Comparison of ENCODE assay signal across 9 mouse cellular contexts in genomic region chr2:174858835-174859215, GRCm38 (mm10).
A peak's percentile ranks its signal among the peaks of the same experiment; 100 is the strongest.
DNase-seq lines count a peak whose midpoint lies in the region; ATAC-seq and TF ChIP-seq lines count a peak whose summit lies in the region.
"Had no signal": no experiment of that assay in that cellular context is flagged by ENCODE, and none has a peak within 500 bp of the region (broad histone marks: within the 10 kb centered on the region; RNA-seq: fewer than 3 reads in every experiment).

No protein-coding gene starts in this region.

- TF ChIP-seq CTCF in cortical plate, adult 2 months (IDR thresholded peaks at IDR 0.05; ENCODE audit: extremely low read depth, insufficient read depth, low read length), result no peak

- no peak for TF ChIP-seq POLR2A in cortical plate, adult 2 months (IDR thresholded peaks at IDR 0.05; ENCODE audit: extremely low read depth, insufficient read depth, low read length)

- peak overlapping the region; percentile 27; the same call in 1 of the 2 replicates for H3K9ac ChIP-seq in hindbrain, embryonic 12.5 days
- no peak overlapping the region for H3K9ac ChIP-seq in midbrain, embryonic 11.5 days (ENCODE audit: low read length)

- H3K4me2 ChIP-seq in hindbrain, embryonic 12.5 days (replicated peaks), result peak overlapping the region; percentile 21; the same call in 1 of the 2 replicates
- H3K4me2 ChIP-seq in midbrain, embryonic 11.5 days, result no peak overlapping the region

- H3K4me3 ChIP-seq in heart, embryonic 10.5 days, result 0 out of 2 replicates have a peak overlapping the region, but pooled peaks have one; percentile 13
- H3K4me3 ChIP-seq in cortical plate, adult 2 months (ENCODE audit: insufficient read depth, low read length), result no peak overlapping the region
- no peak overlapping the region for H3K4me3 ChIP-seq in hindbrain, embryonic 12.5 days
- no peak overlapping the region for H3K4me3 ChIP-seq in midbrain, embryonic 11.5 days (ENCODE audit: low read depth, low read length)
- H3K4me3 ChIP-seq: megakaryocyte, embryonic 14.5 days had no signal

- no peaks in the 10 kb centered on the region for H3K27me3 ChIP-seq in heart, embryonic 10.5 days (ENCODE audit: insufficient read depth, poor library complexity, severe bottlenecking)
- no peaks in the 10 kb centered on the region for H3K27me3 ChIP-seq in hindbrain, embryonic 12.5 days
- no peaks in the 10 kb centered on the region for H3K27me3 ChIP-seq in midbrain, embryonic 11.5 days (ENCODE audit: control insufficient read depth, insufficient read depth, low read length)

- H3K27ac ChIP-seq in heart, embryonic 10.5 days, result peak overlapping the region; percentile 79
- peak overlapping the region; percentile 24; the same call in 1 of the 2 replicates for H3K27ac ChIP-seq in cortical plate, adult 2 months (ENCODE audit: insufficient read depth, low read length)
- H3K27ac ChIP-seq in hindbrain, embryonic 12.5 days, result peak overlapping the region; percentile 92
- peak overlapping the region; percentile 20; the same call in 1 of the 2 replicates for H3K27ac ChIP-seq in midbrain, embryonic 11.5 days (ENCODE audit: low read depth, low read length)

- peaks cover 24% of the 10 kb centered on the region for H3K4me1 ChIP-seq in heart, embryonic 10.5 days
- peaks cover 1% of the 10 kb centered on the region; the same call in 1 of the 2 replicates for H3K4me1 ChIP-seq in cortical plate, adult 2 months (ENCODE audit: control insufficient read depth, insufficient read depth, low read length)
- peaks cover 17% of the 10 kb centered on the region for H3K4me1 ChIP-seq in hindbrain, embryonic 12.5 days
- H3K4me1 ChIP-seq in midbrain, embryonic 11.5 days (ENCODE audit: control insufficient read depth, insufficient read depth, low read length), result peaks cover 5% of the 10 kb centered on the region
- H3K4me1 ChIP-seq: megakaryocyte, embryonic 14.5 days had no signal

- no peak for DNase-seq in heart, embryonic 10.5 days (ENCODE audit: low spot score)
- no peak for DNase-seq in heart, adult 11 months
- peak; percentile 87 for DNase-seq in midbrain, embryonic 11.5 days (ENCODE audit: low spot score, missing footprints)
- no peak for DNase-seq in thymus, adult 18-20 months
- DNase-seq in natural killer cell, adult 2 months (ENCODE audit: low spot score in 2 of 2), result no peak

- 11% methylated on average over 2 of the region's 2 CpGs for WGBS in heart, embryonic 10.5 days
- 5% methylated on average over 2 of the region's 2 CpGs for WGBS in hindbrain, embryonic 12.5 days
- 0% methylated on average over 2 of the region's 2 CpGs for WGBS in midbrain, embryonic 11.5 days

- no peaks in the 10 kb centered on the region for H3K36me3 ChIP-seq in heart, embryonic 10.5 days
- H3K36me3 ChIP-seq in hindbrain, embryonic 12.5 days, result no peaks in the 10 kb centered on the region
- H3K36me3 ChIP-seq in midbrain, embryonic 11.5 days (ENCODE audit: control insufficient read depth, insufficient read depth, low read length), result no peaks in the 10 kb centered on the region

- ATAC-seq in hindbrain, embryonic 12.5 days (ENCODE audit: low FRiP score), result peak; percentile 59
- ATAC-seq in midbrain, embryonic 11.5 days (ENCODE audit: low FRiP score), result peak; percentile 65
- ATAC-seq in erythroid progenitor cell, adult 5-6 weeks (replicated peaks; ENCODE audit: low FRiP score, poor library complexity, severe bottlenecking), result no peak

- no peaks in the 10 kb centered on the region for H3K9me3 ChIP-seq in heart, embryonic 10.5 days
- H3K9me3 ChIP-seq in hindbrain, embryonic 12.5 days (replicated peaks), result no peaks in the 10 kb centered on the region
- no peaks in the 10 kb centered on the region for H3K9me3 ChIP-seq in midbrain, embryonic 11.5 days (ENCODE audit: control insufficient read depth, low read length)
- H3K9me3 ChIP-seq: megakaryocyte, embryonic 14.5 days had no signal

Comparison
In these comparisons a context has a peak if more than half of its experiments do, and no peak if none do; other contexts are left out.
1. H3K27ac ChIP-seq: peak in every context shown above with its lines; median percentile 92 in hindbrain, embryonic 12.5 days; 79 in heart, embryonic 10.5 days; 24 in cortical plate, adult 2 months; 20 in midbrain, embryonic 11.5 days.